Mouse (Mus musculus): ENCODE results near the gene Iqgap1. TPM values are rescaled to one million over a fixed set of nuclear protein-coding genes. Genes with fewer than 3 reads are reported as not detected.

Iqgap1 gene
- polyA plus RNA-seq, 1 experiment: 222 TPM

DNA sequence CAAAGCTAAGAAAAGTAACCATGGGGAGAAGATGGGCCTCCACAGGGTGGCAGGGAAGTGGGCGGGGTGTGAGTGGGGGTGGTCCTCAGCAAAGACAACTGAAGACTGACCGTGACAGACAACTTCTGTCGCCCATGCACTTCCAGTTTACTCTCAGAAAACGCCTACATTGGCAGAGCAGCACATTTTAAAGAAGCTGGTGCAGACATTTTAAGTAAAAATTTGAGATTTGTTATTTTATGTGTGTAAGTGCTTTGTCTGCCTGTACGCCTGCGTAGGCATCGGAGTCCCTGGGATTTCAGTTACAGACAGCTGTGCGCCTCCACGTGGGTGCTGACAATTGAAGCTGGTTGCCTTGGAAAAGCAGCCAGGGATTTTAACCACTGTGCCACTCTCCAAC is 104.7 kb downstream of the Iqgap1 start:
- no peaks in the 10 kb centered on the region for H3K27me3 ChIP-seq (ENCODE audit: control insufficient read depth, insufficient read depth, low read length, poor library complexity, severe bottlenecking)
- peaks cover 28% of the 10 kb centered on the region for H3K36me3 ChIP-seq (ENCODE audit: control insufficient read depth, insufficient read depth, low read length, poor library complexity, severe bottlenecking)

DNA sequence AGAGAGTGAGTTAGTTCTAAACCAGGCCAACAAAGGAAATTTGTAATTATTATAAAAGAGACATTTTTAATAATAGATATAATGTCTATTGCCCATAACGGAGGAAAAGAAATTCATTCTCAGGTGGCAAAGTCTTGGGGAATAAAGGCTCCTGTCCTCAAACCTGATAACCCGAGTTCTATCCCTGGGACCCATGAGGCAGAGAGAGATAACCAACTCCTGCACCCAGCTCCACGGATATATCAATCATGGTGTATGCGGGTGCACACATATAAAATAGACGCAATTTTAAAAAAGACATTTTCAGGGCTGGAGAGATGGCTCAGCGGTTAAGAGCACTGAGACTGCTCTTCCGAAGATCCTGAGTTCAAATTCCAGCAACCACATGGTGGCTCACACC is 106.2 kb downstream of the Iqgap1 start:
- Histone ChIP-seq H3K9ac (ENCODE audit: low read depth, poor library complexity, severe bottlenecking) (no peak overlapping the region), H3K9me3 (replicated peaks; ENCODE audit: control insufficient read depth, insufficient read depth, low read length, poor library complexity, severe bottlenecking) (no peaks in the 10 kb centered on the region), H3K36me3 (ENCODE audit: control insufficient read depth, insufficient read depth, low read length, poor library complexity, severe bottlenecking) (peaks cover 22% of the 10 kb centered on the region), H3K27ac (ENCODE audit: insufficient read depth, low read length) (no peak overlapping the region), H3K27me3 (ENCODE audit: control insufficient read depth, insufficient read depth, low read length, poor library complexity, severe bottlenecking) (no peaks in the 10 kb centered on the region), H3K4me3 (ENCODE audit: low read depth, low read length) (no peak overlapping the region), H3K4me1 (ENCODE audit: control insufficient read depth, insufficient read depth, low read length) (no peaks in the 10 kb centered on the region)
- TF ChIP-seq POLR2A (IDR thresholded peaks at IDR 0.05; ENCODE audit: insufficient read depth, low read length) (no peak), EP300 (IDR thresholded peaks at IDR 0.05; ENCODE audit: insufficient read depth, low read depth, low read length) (no peak), CTCF (IDR thresholded peaks at IDR 0.05; ENCODE audit: low read depth, low read length) (no peak)

More for the DNA sequence above, 104.7 kb downstream of the Iqgap1 start:
- no peak overlapping the region for H3K27ac ChIP-seq (ENCODE audit: insufficient read depth, low read length)
- no peaks in the 10 kb centered on the region for H3K4me1 ChIP-seq (ENCODE audit: control insufficient read depth, insufficient read depth, low read length)
- H3K4me3 ChIP-seq (ENCODE audit: low read depth, low read length): no peak overlapping the region
- TF ChIP-seq EP300 (IDR thresholded peaks at IDR 0.05; ENCODE audit: insufficient read depth, low read depth, low read length) (no peak), CTCF (IDR thresholded peaks at IDR 0.05; ENCODE audit: low read depth, low read length) (no peak), POLR2A (IDR thresholded peaks at IDR 0.05; ENCODE audit: insufficient read depth, low read length) (no peak)
- no peak overlapping the region for H3K9ac ChIP-seq (ENCODE audit: low read depth, poor library complexity, severe bottlenecking)
- H3K9me3 ChIP-seq (replicated peaks; ENCODE audit: control insufficient read depth, insufficient read depth, low read length, poor library complexity, severe bottlenecking): no peaks in the 10 kb centered on the region

DNA sequence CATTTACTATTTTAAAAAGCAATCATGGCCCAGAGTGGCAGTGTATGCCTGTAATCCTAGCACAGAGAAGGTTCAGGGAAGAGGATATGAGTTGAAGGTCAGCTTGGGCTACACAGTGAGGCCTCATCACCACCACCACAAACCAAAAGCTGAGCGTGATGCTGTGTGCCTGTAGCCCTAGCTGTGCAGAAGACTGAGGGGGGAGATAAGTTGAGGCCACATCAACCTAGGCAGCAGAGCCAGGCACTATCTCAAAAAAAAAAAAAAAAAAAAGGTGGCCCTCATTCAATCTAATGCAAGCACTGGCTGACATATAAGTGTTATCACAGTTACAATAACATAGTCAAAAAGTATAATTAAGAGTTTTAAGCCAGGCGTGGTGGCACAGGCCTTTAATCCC is 106.7 kb downstream of the Iqgap1 start:
- no peak overlapping the region for H3K9ac ChIP-seq (ENCODE audit: low read depth, poor library complexity, severe bottlenecking)
- no peaks in the 10 kb centered on the region for H3K27me3 ChIP-seq (ENCODE audit: control insufficient read depth, insufficient read depth, low read length, poor library complexity, severe bottlenecking)
- TF ChIP-seq EP300 (IDR thresholded peaks at IDR 0.05; ENCODE audit: insufficient read depth, low read depth, low read length) (no peak), POLR2A (IDR thresholded peaks at IDR 0.05; ENCODE audit: insufficient read depth, low read length) (no peak), CTCF (IDR thresholded peaks at IDR 0.05; ENCODE audit: low read depth, low read length) (no peak)
- no peaks in the 10 kb centered on the region for H3K4me1 ChIP-seq (ENCODE audit: control insufficient read depth, insufficient read depth, low read length)
- H3K4me3 ChIP-seq (ENCODE audit: low read depth, low read length): no peak overlapping the region
- no peak overlapping the region for H3K27ac ChIP-seq (ENCODE audit: insufficient read depth, low read length)
- no peaks in the 10 kb centered on the region for H3K9me3 ChIP-seq (replicated peaks; ENCODE audit: control insufficient read depth, insufficient read depth, low read length, poor library complexity, severe bottlenecking)
- H3K36me3 ChIP-seq (ENCODE audit: control insufficient read depth, insufficient read depth, low read length, poor library complexity, severe bottlenecking): peaks cover 23% of the 10 kb centered on the region

DNA sequence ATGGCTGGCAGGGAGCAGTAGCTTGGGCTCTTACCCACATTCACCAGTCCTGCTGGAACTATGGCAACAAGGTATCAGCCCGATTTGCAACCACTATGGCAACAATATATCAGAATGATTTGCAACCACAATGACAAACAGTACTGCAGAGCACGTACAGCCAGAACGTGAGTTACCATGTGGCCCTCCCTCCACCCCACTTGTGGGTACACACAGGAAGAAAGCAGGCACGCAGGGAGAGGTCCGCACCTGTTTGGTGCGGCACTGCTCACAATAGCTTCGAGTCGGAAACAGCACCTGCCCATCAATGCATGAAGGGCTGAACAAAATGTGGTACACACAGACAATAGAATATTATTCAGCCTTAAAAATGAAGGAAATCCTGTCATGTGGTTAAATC is 107.3 kb downstream of the Iqgap1 start:
- no peak for TF ChIP-seq CTCF (IDR thresholded peaks at IDR 0.05; ENCODE audit: low read depth, low read length)
- no peak for TF ChIP-seq POLR2A (IDR thresholded peaks at IDR 0.05; ENCODE audit: insufficient read depth, low read length)
- TF ChIP-seq EP300 (IDR thresholded peaks at IDR 0.05; ENCODE audit: insufficient read depth, low read depth, low read length): no peak
- no peaks in the 10 kb centered on the region for H3K27me3 ChIP-seq (ENCODE audit: control insufficient read depth, insufficient read depth, low read length, poor library complexity, severe bottlenecking)
- no peaks in the 10 kb centered on the region for H3K9me3 ChIP-seq (replicated peaks; ENCODE audit: control insufficient read depth, insufficient read depth, low read length, poor library complexity, severe bottlenecking)
- H3K4me1 ChIP-seq (ENCODE audit: control insufficient read depth, insufficient read depth, low read length): no peaks in the 10 kb centered on the region
- peaks cover 19% of the 10 kb centered on the region for H3K36me3 ChIP-seq (ENCODE audit: control insufficient read depth, insufficient read depth, low read length, poor library complexity, severe bottlenecking)
- no peak overlapping the region for H3K27ac ChIP-seq (ENCODE audit: insufficient read depth, low read length)
- H3K9ac ChIP-seq (ENCODE audit: low read depth, poor library complexity, severe bottlenecking): no peak overlapping the region
- H3K4me3 ChIP-seq (ENCODE audit: low read depth, low read length): no peak overlapping the region

DNA sequence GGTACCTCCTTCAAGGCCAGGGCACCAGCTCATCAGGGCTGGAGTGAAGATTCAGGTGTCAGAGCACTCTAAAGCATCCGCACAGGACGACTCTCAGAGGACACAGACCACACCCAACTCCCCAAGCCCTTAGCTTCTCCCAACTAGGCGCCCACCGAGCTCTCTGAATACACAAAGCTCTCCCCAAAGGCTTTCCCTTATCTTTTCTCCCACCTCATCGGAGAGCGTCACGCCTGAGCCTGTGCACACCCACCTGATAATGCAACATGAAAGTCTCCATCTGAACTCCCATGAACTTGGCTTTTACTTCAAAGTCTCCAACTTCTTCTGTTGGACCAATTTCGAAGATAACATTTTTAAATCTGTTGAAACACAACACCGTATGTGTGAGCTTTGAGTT is 109.0 kb downstream of the Iqgap1 start:
- TF ChIP-seq POLR2A (IDR thresholded peaks at IDR 0.05; ENCODE audit: insufficient read depth, low read length): no peak
- TF ChIP-seq CTCF (IDR thresholded peaks at IDR 0.05; ENCODE audit: low read depth, low read length): no peak
- no peak for TF ChIP-seq EP300 (IDR thresholded peaks at IDR 0.05; ENCODE audit: insufficient read depth, low read depth, low read length)
- peaks cover 14% of the 10 kb centered on the region for H3K36me3 ChIP-seq (ENCODE audit: control insufficient read depth, insufficient read depth, low read length, poor library complexity, severe bottlenecking)

DNA sequence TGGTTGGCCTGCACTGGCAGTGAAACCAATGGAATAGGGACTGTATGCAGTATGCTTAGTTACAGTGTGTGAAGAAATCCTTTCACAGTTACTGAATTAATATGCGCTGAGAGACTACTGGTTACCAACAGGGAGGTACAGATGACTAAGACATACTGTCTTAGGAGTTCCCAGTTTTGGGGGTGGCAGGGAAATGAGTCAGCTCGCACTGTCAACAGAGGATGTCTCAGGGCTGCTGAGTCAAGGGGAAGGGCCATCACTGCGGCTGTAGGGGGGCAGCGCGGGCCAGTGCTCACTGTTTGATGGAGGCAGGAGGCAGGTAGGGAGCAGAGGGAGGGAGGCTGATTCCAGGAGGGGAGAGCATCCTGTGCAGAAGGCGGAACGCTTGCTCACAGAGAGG is 110.5 kb downstream of the Iqgap1 start:
- no peak overlapping the region for H3K27ac ChIP-seq (ENCODE audit: insufficient read depth, low read length)
- TF ChIP-seq CTCF (IDR thresholded peaks at IDR 0.05; ENCODE audit: low read depth, low read length) (no peak), POLR2A (IDR thresholded peaks at IDR 0.05; ENCODE audit: insufficient read depth, low read length) (no peak), EP300 (IDR thresholded peaks at IDR 0.05; ENCODE audit: insufficient read depth, low read depth, low read length) (no peak)
- H3K4me1 ChIP-seq (ENCODE audit: control insufficient read depth, insufficient read depth, low read length): no peaks in the 10 kb centered on the region
- H3K27me3 ChIP-seq (ENCODE audit: control insufficient read depth, insufficient read depth, low read length, poor library complexity, severe bottlenecking): no peaks in the 10 kb centered on the region
- H3K4me3 ChIP-seq (ENCODE audit: low read depth, low read length): no peak overlapping the region
- peaks cover 12% of the 10 kb centered on the region for H3K36me3 ChIP-seq (ENCODE audit: control insufficient read depth, insufficient read depth, low read length, poor library complexity, severe bottlenecking)
- H3K9me3 ChIP-seq (replicated peaks; ENCODE audit: control insufficient read depth, insufficient read depth, low read length, poor library complexity, severe bottlenecking): no peaks in the 10 kb centered on the region
- H3K9ac ChIP-seq (ENCODE audit: low read depth, poor library complexity, severe bottlenecking): no peak overlapping the region

More for the DNA sequence above, 109.0 kb downstream of the Iqgap1 start:
- Histone ChIP-seq H3K4me3 (ENCODE audit: low read depth, low read length) (no peak overlapping the region), H3K9me3 (replicated peaks; ENCODE audit: control insufficient read depth, insufficient read depth, low read length, poor library complexity, severe bottlenecking) (no peaks in the 10 kb centered on the region), H3K27ac (ENCODE audit: insufficient read depth, low read length) (no peak overlapping the region), H3K9ac (ENCODE audit: low read depth, poor library complexity, severe bottlenecking) (no peak overlapping the region), H3K27me3 (ENCODE audit: control insufficient read depth, insufficient read depth, low read length, poor library complexity, severe bottlenecking) (no peaks in the 10 kb centered on the region), H3K4me1 (ENCODE audit: control insufficient read depth, insufficient read depth, low read length) (no peaks in the 10 kb centered on the region)
